Mouse (Mus musculus) ES-E14 (cell line): Measurements from ENCODE around the gene Lcp2.

Experiments
- CHD2 ChIP-seq: IDR thresholded peaks from 2 replicates; pipeline ENCODE4 v1.6.1; 2014; ENCODE audit warnings: mild to moderate bottlenecking, low read depth, low read length, inconsistent platforms
- HCFC1 ChIP-seq: IDR thresholded peaks from 2 replicates; pipeline ENCODE4 v1.6.1; 2012; ENCODE audit warnings: low read length, inconsistent platforms, borderline replicate concordance; ENCODE audit not compliant: insufficient read depth
- MAFK ChIP-seq: IDR thresholded peaks from 2 replicates; pipeline ENCODE4 v1.6.1; 2014; ENCODE audit warnings: mild to moderate bottlenecking, low read depth, low read length, inconsistent platforms; ENCODE audit not compliant: insufficient read depth
- ZC3H11A ChIP-seq: IDR thresholded peaks from 2 replicates; pipeline ENCODE4 v1.6.1; 2012; ENCODE audit warnings: low read depth, mild to moderate bottlenecking, inconsistent platforms, low read length, borderline replicate concordance
- ZNF384 ChIP-seq: IDR thresholded peaks from 2 replicates; pipeline ENCODE4 v1.6.1; 2012; ENCODE audit warnings: low read depth, low read length, inconsistent platforms

DNA sequence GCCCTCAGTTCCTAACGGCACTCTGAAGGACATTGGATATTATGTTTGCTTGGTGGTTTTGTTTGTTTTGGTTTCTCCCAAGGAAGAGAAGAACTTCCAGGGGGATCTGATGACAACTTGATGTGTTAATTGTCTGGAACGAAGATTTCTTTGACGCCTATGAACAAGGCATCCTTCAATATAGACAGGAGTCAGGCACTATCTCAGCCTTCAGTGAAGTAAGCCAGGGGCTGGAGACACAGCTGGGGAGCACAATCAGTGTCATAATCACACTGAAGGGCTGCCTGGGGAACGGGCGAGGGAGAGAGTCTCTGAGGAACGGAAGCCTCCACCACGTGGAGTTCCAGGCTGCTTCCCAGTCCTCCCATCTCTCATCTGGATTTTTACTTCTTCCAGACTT, 78.1 kb downstream of the Lcp2 start:
- TF ChIP-seq MAFK (no peak), ZNF384 (no peak), HCFC1 (no peak), ZC3H11A (no peak), CHD2 (no peak)
